ENCODE assay signal across 31 mouse cellular contexts in genomic region chr4:84222805-84223335, GRCm38 (mm10).
DNase-seq lines count a peak whose midpoint lies in the region; ATAC-seq lines count a peak whose summit lies in the region.
"Had no signal": no experiment of that assay in that cellular context is flagged by ENCODE, and none has a peak within 500 bp of the region (broad histone marks: within the 10 kb centered on the region; RNA-seq: fewer than 3 reads in every experiment).

No protein-coding gene starts in this region.

- 0 out of 2 replicates have a peak, but pooled peaks cover 4% of the 10 kb centered on the region for H3K4me1 ChIP-seq in stomach, embryonic 15.5 days
- H3K4me1 ChIP-seq: forebrain, embryonic 15.5 days; heart, embryonic 13.5 days; limb, embryonic 15.5 days; liver, embryonic 15.5 days; lung, embryonic 15.5 days; megakaryocyte, embryonic 14.5 days; neural tube, embryonic 12.5 days had no signal

- no peaks in the 10 kb centered on the region for H3K9me3 ChIP-seq in stomach, embryonic 15.5 days
- H3K9me3 ChIP-seq: embryonic facial prominence, embryonic 10.5 days; forebrain, embryonic 15.5 days; heart, embryonic 13.5 days; hindbrain, embryonic 12.5 days; limb, embryonic 15.5 days; liver, embryonic 15.5 days; lung, embryonic 15.5 days; megakaryocyte, embryonic 14.5 days; neural tube, embryonic 12.5 days had no signal

- H3K27me3 ChIP-seq in stomach, embryonic 15.5 days (replicated peaks), result no peaks in the 10 kb centered on the region
- H3K27me3 ChIP-seq: forebrain, embryonic 15.5 days; heart, embryonic 13.5 days; hindbrain, embryonic 12.5 days; limb, embryonic 15.5 days; liver, embryonic 15.5 days; lung, embryonic 15.5 days; neural tube, embryonic 12.5 days; Patski had no signal

- 77% methylated on average over 11 of the region's 11 CpGs for WGBS in stomach, embryonic 15.5 days

- no peaks in the 10 kb centered on the region for H3K36me3 ChIP-seq in stomach, embryonic 15.5 days
- H3K36me3 ChIP-seq: embryonic facial prominence, embryonic 10.5 days; forebrain, embryonic 15.5 days; G1E; heart, embryonic 13.5 days; hindbrain, embryonic 12.5 days; limb, embryonic 15.5 days; liver, embryonic 15.5 days; lung, embryonic 15.5 days; neural tube, embryonic 12.5 days had no signal

- H3K4me3 ChIP-seq in stomach, embryonic 15.5 days (replicated peaks), result no peak overlapping the region
- H3K4me3 ChIP-seq: embryonic facial prominence, embryonic 10.5 days; forebrain, embryonic 15.5 days; heart, embryonic 13.5 days; hindbrain, embryonic 12.5 days; left cerebral cortex, adult 2 months; limb, embryonic 15.5 days; liver, embryonic 15.5 days; lung, embryonic 15.5 days; megakaryocyte, embryonic 14.5 days; neural tube, embryonic 12.5 days had no signal

- H3K27ac ChIP-seq in stomach, embryonic 15.5 days, result peak overlapping the region; percentile 71
- H3K27ac ChIP-seq: embryonic facial prominence, embryonic 10.5 days; forebrain, embryonic 15.5 days; heart, embryonic 13.5 days; hindbrain, embryonic 12.5 days; left cerebral cortex, adult 2 months; limb, embryonic 15.5 days; liver, embryonic 15.5 days; lung, embryonic 15.5 days; neural tube, embryonic 12.5 days had no signal

- DNase-seq in layer of hippocampus, adult 18-20 months (ENCODE audit: low spot score in 2 of 2), result peak; percentile 8 to 40
- DNase-seq in layer of hippocampus, postnatal 25 days (ENCODE audit: extremely low spot score in 1 of 2, low spot score in 1 of 2), result no peak
- DNase-seq in ES-CJ7 (ENCODE audit: low read depth, low spot score), result peak; percentile 84
- DNase-seq in ZHBTc4 (ENCODE audit: low read depth, low spot score), result peak; percentile 59
- DNase-seq in cerebellum, postnatal 36 days, result no peak
- DNase-seq in adrenal gland, postnatal 25 days, result no peak
- DNase-seq: adrenal gland, adult 8-10 months; cerebellum, adult 9-11 months; gastrocnemius, postnatal 14 days; heart, adult 18-20 months; heart, postnatal 14 days; kidney, adult 11 months; kidney, postnatal 36 days; lung, postnatal 36 days; midbrain, embryonic 14.5 days; right cerebral cortex, adult 18-20 months; right cerebral cortex, postnatal 4 days had no signal

- ATAC-seq in stomach, embryonic 15.5 days (ENCODE audit: insufficient read depth, low FRiP score, low read depth), result no peak
- ATAC-seq: activated CD4-positive, CD25-positive, alpha-beta regulatory T cell, adult 4 months; forebrain, embryonic 15.5 days; Patski had no signal

- H3K9ac ChIP-seq in stomach, embryonic 15.5 days, result no peak overlapping the region
- H3K9ac ChIP-seq: forebrain, embryonic 15.5 days; heart, embryonic 13.5 days; hindbrain, embryonic 12.5 days; limb, embryonic 15.5 days; liver, embryonic 15.5 days; lung, embryonic 15.5 days; neural tube, embryonic 12.5 days had no signal

- no peak overlapping the region for H3K4me2 ChIP-seq in stomach, embryonic 15.5 days
- H3K4me2 ChIP-seq: forebrain, embryonic 15.5 days; heart, embryonic 13.5 days; hindbrain, embryonic 12.5 days; limb, embryonic 15.5 days; liver, embryonic 15.5 days; lung, embryonic 15.5 days; neural tube, embryonic 12.5 days had no signal

Comparison
In these comparisons a context has a peak if more than half of its experiments do, and no peak if none do; other contexts are left out.
1. DNase-seq: peak in layer of hippocampus, adult 18-20 months (2 of 2), ES-CJ7 (single experiment) and ZHBTc4 (single experiment); none in layer of hippocampus, postnatal 25 days (0 of 2), cerebellum, postnatal 36 days (0 of 2) and adrenal gland, postnatal 25 days (single experiment).